11 mouse cellular contexts compared by ENCODE assay signal in the genomic region with DNA sequence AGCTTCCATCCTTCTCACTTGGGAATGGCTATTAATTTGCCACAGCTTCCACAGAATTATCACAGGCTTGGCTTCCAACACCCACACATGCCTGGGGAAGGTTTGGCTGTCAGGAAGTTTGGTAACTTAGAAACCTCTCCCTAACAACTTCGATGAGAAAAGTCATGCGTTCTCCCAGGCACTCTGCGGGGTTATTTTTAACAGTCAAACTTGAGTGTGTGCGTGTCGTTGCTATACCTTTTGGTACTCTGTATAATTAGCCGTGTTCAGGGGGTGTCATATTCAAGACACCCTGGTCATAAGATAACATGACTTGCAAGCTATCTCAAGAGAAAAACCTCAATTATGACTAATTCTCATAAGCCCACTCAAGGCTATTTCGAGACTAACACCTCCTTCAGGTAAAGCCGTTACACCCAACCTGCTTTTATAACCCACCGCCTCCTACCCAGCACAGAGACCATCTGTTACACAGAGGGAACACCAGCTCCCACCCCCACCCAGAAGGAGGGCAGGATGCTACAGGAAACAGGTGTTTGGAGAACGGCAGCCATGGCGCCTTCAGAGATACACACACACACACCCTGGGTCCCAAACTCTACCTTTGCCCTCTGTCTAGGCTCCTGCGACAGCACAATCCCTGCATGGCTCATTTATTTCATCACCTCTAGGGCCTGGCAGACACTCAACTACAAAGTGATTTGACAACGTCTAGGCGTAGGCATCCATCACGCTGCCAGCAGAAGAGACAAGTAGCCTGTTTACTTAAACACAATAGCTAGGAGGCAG. TPM values are rescaled to one million over a fixed set of nuclear protein-coding genes. Genes with fewer than 3 reads are reported as not detected.
DNase-seq lines count a peak whose midpoint lies in the region; ATAC-seq and TF ChIP-seq lines count a peak whose summit lies in the region.
"Had no signal": no experiment of that assay in that cellular context is flagged by ENCODE, and none has a peak within 500 bp of the region (broad histone marks: within the 10 kb centered on the region; RNA-seq: fewer than 3 reads in every experiment).

No protein-coding gene starts in this region.

- H3K27ac ChIP-seq in kidney, postnatal 0 days = peak overlapping the region; percentile 80; the same call in 1 of the 2 replicates
- H3K27ac ChIP-seq in forebrain, embryonic 11.5 days (ENCODE audit: low read depth, low read length) = no peak overlapping the region

- H3K4me1 ChIP-seq in kidney, postnatal 0 days (replicated peaks; ENCODE audit: insufficient read depth, low read length) = peaks cover 37% of the 10 kb centered on the region
- peaks cover 4% of the 10 kb centered on the region for H3K4me1 ChIP-seq in forebrain, embryonic 11.5 days (replicated peaks; ENCODE audit: control insufficient read depth, insufficient read depth, low read length)

- H3K9me3 ChIP-seq in kidney, postnatal 0 days (replicated peaks; ENCODE audit: low read length) = no peaks in the 10 kb centered on the region
- H3K9me3 ChIP-seq in forebrain, embryonic 11.5 days (ENCODE audit: control insufficient read depth, low read length) = no peaks in the 10 kb centered on the region
- H3K9me3 ChIP-seq: lung, embryonic 15.5 days had no signal

- H3K27me3 ChIP-seq in kidney, postnatal 0 days (ENCODE audit: insufficient read depth, low read length) = no peaks in the 10 kb centered on the region
- H3K27me3 ChIP-seq in forebrain, embryonic 11.5 days (ENCODE audit: control insufficient read depth, insufficient read depth, low read length) = no peaks in the 10 kb centered on the region

- H3K4me2 ChIP-seq in kidney, postnatal 0 days (ENCODE audit: low read length) = no peak overlapping the region
- H3K4me2 ChIP-seq in forebrain, embryonic 11.5 days (ENCODE audit: low read depth, low read length, severe bottlenecking) = no peak overlapping the region

- no peaks in the 10 kb centered on the region for H3K36me3 ChIP-seq in kidney, postnatal 0 days (ENCODE audit: insufficient read depth, low read length)
- H3K36me3 ChIP-seq in forebrain, embryonic 11.5 days (ENCODE audit: control insufficient read depth, insufficient read depth, low read length) = no peaks in the 10 kb centered on the region
- H3K36me3 ChIP-seq: lung, embryonic 15.5 days had no signal

- DNase-seq in cerebellum, postnatal 14 days = peak; percentile 55 to 63
- DNase-seq in right cerebral cortex, adult 18-20 months = peak; percentile 91
- no peak for DNase-seq in right cerebral cortex, postnatal 4 days
- peak; percentile 56 for DNase-seq in kidney, postnatal 0 days (ENCODE audit: low spot score)
- DNase-seq in thymus, postnatal 36 days = peak; percentile 61 to 79
- no peak for DNase-seq in forebrain, embryonic 11.5 days (ENCODE audit: low spot score)
- DNase-seq in urinary bladder, postnatal 10 days (ENCODE audit: low spot score) = no peak

- H3K9ac ChIP-seq in kidney, postnatal 0 days (ENCODE audit: low read depth, low read length) = no peak overlapping the region
- H3K9ac ChIP-seq in forebrain, embryonic 11.5 days (ENCODE audit: low read length) = no peak overlapping the region
- H3K9ac ChIP-seq: lung, embryonic 15.5 days had no signal

- no peak overlapping the region for H3K4me3 ChIP-seq in kidney, postnatal 0 days (replicated peaks; ENCODE audit: low read depth, low read length)
- no peak overlapping the region for H3K4me3 ChIP-seq in forebrain, embryonic 11.5 days (ENCODE audit: low read depth, low read length)
- H3K4me3 ChIP-seq: erythroblast, embryonic 14.5 days had no signal

- ATAC-seq in cerebellum, adult (ENCODE audit: insufficient number of reproducible peaks, low FRiP score, low TSS enrichment) = no peak
- no peak for ATAC-seq in kidney, postnatal 0 days (replicated peaks; ENCODE audit: low FRiP score, low read depth)
- ATAC-seq in forebrain, embryonic 11.5 days (replicated peaks; ENCODE audit: low FRiP score) = no peak
- ATAC-seq: activated CD4-positive, CD25-positive, alpha-beta regulatory T cell, adult 4 months had no signal

- TF ChIP-seq CTCF in kidney, postnatal 0 days (IDR thresholded peaks at IDR 0.05; ENCODE audit: low read depth) = no peak

- 24% methylated on average over 15 of the region's 15 CpGs for WGBS in kidney, postnatal 0 days
- 83% methylated on average over 15 of the region's 15 CpGs for WGBS in forebrain, embryonic 11.5 days

RNA-seq across cellular contexts. Expression of gene Pla2g2c, which starts 0.9 kb away (rescaled TPM):
- 0.86 and 0.89 TPM in 2 replicates for polyA plus RNA-seq in kidney, postnatal 0 days (2015; fragmentation: Nextera tagmentation; extraction: Ambion mirVana)
- polyA plus RNA-seq in forebrain, embryonic 11.5 days (2014; fragmentation: Nextera tagmentation; extraction: Ambion mirVana) = 0.37 and 0.52 TPM in 2 replicates
- polyA plus RNA-seq: activated CD4-positive, CD25-positive, alpha-beta regulatory T cell, adult 4 months; erythroblast, embryonic 14.5 days had no signal

RNA-seq across cellular contexts. Expression of gene Ubxn10, which starts 13.3 kb away (rescaled TPM):
- polyA plus RNA-seq in kidney, postnatal 0 days (2015; fragmentation: Nextera tagmentation; extraction: Ambion mirVana) = 1.5 and 1.7 TPM in 2 replicates
- polyA plus RNA-seq in forebrain, embryonic 11.5 days (2014; fragmentation: Nextera tagmentation; extraction: Ambion mirVana) = 1.5 and 1.6 TPM in 2 replicates
- polyA plus RNA-seq: activated CD4-positive, CD25-positive, alpha-beta regulatory T cell, adult 4 months; erythroblast, embryonic 14.5 days had no signal

RNA-seq across cellular contexts. Expression of gene Pla2g2f, which starts 33.7 kb away (rescaled TPM):
- not detected in 2 replicates for polyA plus RNA-seq in kidney, postnatal 0 days (2015; fragmentation: Nextera tagmentation; extraction: Ambion mirVana)
- 0.09 TPM in 1 of 2 replicates, not detected in the other for polyA plus RNA-seq in forebrain, embryonic 11.5 days (2014; fragmentation: Nextera tagmentation; extraction: Ambion mirVana)
- polyA plus RNA-seq: activated CD4-positive, CD25-positive, alpha-beta regulatory T cell, adult 4 months; erythroblast, embryonic 14.5 days; lung, embryonic 15.5 days had no signal

RNA-seq across cellular contexts. Expression of gene Pla2g2d, which starts 51.8 kb away (rescaled TPM):
- 0.11 and 0.14 TPM in 2 replicates for polyA plus RNA-seq in kidney, postnatal 0 days (2015; fragmentation: Nextera tagmentation; extraction: Ambion mirVana)
- polyA plus RNA-seq in forebrain, embryonic 11.5 days (2014; fragmentation: Nextera tagmentation; extraction: Ambion mirVana) = not detected in 2 replicates
- polyA plus RNA-seq: erythroblast, embryonic 14.5 days; lung, embryonic 15.5 days had no signal

Comparison
In these comparisons a context has a peak if more than half of its experiments do, and no peak if none do; other contexts are left out.
1. DNase-seq: peak in cerebellum, postnatal 14 days (2 of 2), right cerebral cortex, adult 18-20 months (single experiment), kidney, postnatal 0 days (single experiment) and thymus, postnatal 36 days (2 of 2); none in right cerebral cortex, postnatal 4 days (single experiment), forebrain, embryonic 11.5 days (single experiment) and urinary bladder, postnatal 10 days (single experiment).